Mouse (Mus musculus) MEL (cell line): ENCODE results near the gene Dera. TPM values are rescaled to one million over a fixed set of nuclear protein-coding genes. Genes with fewer than 3 reads are reported as not detected.

Experiments
- DNase-seq: peaks from one replicate; pipeline ENCODE4 v3.0.0; 2011; ENCODE audit warnings: low read depth, low spot score
- H3K27ac ChIP-seq: 2 replicates; pipeline ENCODE4 v1.5.1; 2012; ENCODE audit warnings: low read depth, mild to moderate bottlenecking, control low read depth, low read length, moderate library complexity; ENCODE audit not compliant: control insufficient read depth
- H3K27me3 ChIP-seq, 2 experiments: fragments of 150-350 bp in 1 of 2; sonication (generic) in 1 of 2; 2 replicates each; pipeline ENCODE4 v1.6.1; 2012; ENCODE audit warnings: low read length in 2 of 2, mild to moderate bottlenecking in 2 of 2, improper control_type of control experiment in 1 of 2, moderate library complexity in 1 of 2; ENCODE audit not compliant: insufficient read depth in 2 of 2, control insufficient read depth in 1 of 2
- H3K36me3 ChIP-seq, 2 experiments: 2 replicates each; pipeline ENCODE4 v1.6.1; 2012 to 2014; ENCODE audit warnings: low read length in 2 of 2, improper control_type of control experiment in 1 of 2, inconsistent platforms in 1 of 2, mild to moderate bottlenecking in 1 of 2; ENCODE audit not compliant: insufficient read depth in 2 of 2, control insufficient read depth in 1 of 2
- H3K4me1 ChIP-seq, 2 experiments: fragments of 150-350 bp in 1 of 2; sonication (generic) in 1 of 2; 2 replicates each; pipeline ENCODE4 v1.6.1; 2012; ENCODE audit warnings: low read length in 2 of 2, improper control_type of control experiment in 1 of 2, mild to moderate bottlenecking in 1 of 2; ENCODE audit not compliant: insufficient read depth in 2 of 2, control insufficient read depth in 1 of 2
- H3K4me3 ChIP-seq, 2 experiments: fragments of 150-350 bp in 1 of 2; sonication (generic) in 1 of 2; 2 replicates each; pipeline ENCODE4 v1.5.1; 2012; ENCODE audit warnings: low read depth in 2 of 2, low read length in 2 of 2, mild to moderate bottlenecking in 2 of 2, moderate library complexity in 2 of 2, control low read depth in 1 of 2, improper control_type of control experiment in 1 of 2; ENCODE audit not compliant: control insufficient read depth in 1 of 2, insufficient read depth in 1 of 2
- H3K79me2 ChIP-seq: 2 replicates; pipeline ENCODE4 v1.6.1; 2012; ENCODE audit warnings: mild to moderate bottlenecking, low read length, moderate library complexity; ENCODE audit not compliant: control insufficient read depth, poor library complexity, insufficient read depth
- H3K9ac ChIP-seq: 2 replicates; pipeline ENCODE4 v1.6.1; 2012; ENCODE audit warnings: low read depth, mild to moderate bottlenecking, control low read depth, low read length, moderate library complexity; ENCODE audit not compliant: control insufficient read depth, poor library complexity, severe bottlenecking
- H3K9me3 ChIP-seq: fragments of 150-350 bp; sonication (generic); replicated peaks from 2 replicates; pipeline ENCODE4 v1.6.1; 2012; ENCODE audit warnings: mild to moderate bottlenecking, low read length, improper control_type of control experiment, moderate library complexity; ENCODE audit not compliant: insufficient read depth
- BHLHE40 ChIP-seq: IDR thresholded peaks from 2 replicates; pipeline ENCODE4 v1.6.1; 2012; ENCODE audit warnings: low read depth, mild to moderate bottlenecking, inconsistent platforms, low read length, improper control_type of control experiment, borderline replicate concordance
- CTCF ChIP-seq, 3 experiments: IDR thresholded peaks in 2 of 3; conservative IDR thresholded peaks in 1 of 3; 2 replicates each; pipeline ENCODE4 v1.5.1; 2011 to 2012; ENCODE audit warnings: low read length in 3 of 3, low read depth in 2 of 3, mild to moderate bottlenecking in 2 of 3, improper control_type of control experiment in 1 of 3, inconsistent platforms in 1 of 3, mixed read lengths in 1 of 3, moderate library complexity in 1 of 3; ENCODE audit not compliant: control insufficient read depth in 1 of 3, insufficient read depth in 1 of 3, poor library complexity in 1 of 3, severe bottlenecking in 1 of 3
- E2F4 ChIP-seq: IDR thresholded peaks from 2 replicates; pipeline ENCODE4 v1.6.1; 2011; ENCODE audit warnings: low read depth, low read length, improper control_type of control experiment, borderline replicate concordance
- ELF1 ChIP-seq: IDR thresholded peaks from 2 replicates; pipeline ENCODE4 v1.6.1; 2014; ENCODE audit warnings: low read depth, mild to moderate bottlenecking, inconsistent platforms, low read length, improper control_type of control experiment, moderate library complexity
- EP300 ChIP-seq, 2 experiments: IDR thresholded peaks; 2 replicates each; pipeline ENCODE4 v1.6.1; 2011; ENCODE audit warnings: improper control_type of control experiment in 2 of 2, low read length in 2 of 2, low read depth in 1 of 2, mild to moderate bottlenecking in 1 of 2
- ETS1 ChIP-seq: IDR thresholded peaks from 2 replicates; pipeline ENCODE4 v1.6.1; 2012; ENCODE audit warnings: low read depth, mild to moderate bottlenecking, inconsistent platforms, low read length, improper control_type of control experiment, moderate library complexity
- GABPA ChIP-seq: IDR thresholded peaks from 2 replicates; pipeline ENCODE4 v1.6.1; 2012; ENCODE audit warnings: low read depth, mild to moderate bottlenecking, inconsistent platforms, low read length, improper control_type of control experiment, moderate library complexity
- KAT2A ChIP-seq: conservative IDR thresholded peaks from 2 replicates; pipeline ENCODE4 v1.6.1; 2012; ENCODE audit warnings: low read depth, low read length, improper control_type of control experiment, inconsistent platforms
- MAFK ChIP-seq: IDR thresholded peaks from 2 replicates; pipeline ENCODE4 v1.6.1; 2011; ENCODE audit warnings: low read depth, mild to moderate bottlenecking, low read length, improper control_type of control experiment, borderline replicate concordance
- MXI1 ChIP-seq: IDR thresholded peaks from 2 replicates; pipeline ENCODE4 v1.6.1; 2011; ENCODE audit warnings: mild to moderate bottlenecking, low read depth, low read length, improper control_type of control experiment
- MYB ChIP-seq: IDR thresholded peaks from 2 replicates; pipeline ENCODE4 v1.6.1; 2011; ENCODE audit warnings: mild to moderate bottlenecking, low read depth, low read length, improper control_type of control experiment
- NRF1 ChIP-seq: IDR thresholded peaks from 2 replicates; pipeline ENCODE4 v1.6.1; 2014; ENCODE audit warnings: low read depth, mild to moderate bottlenecking, inconsistent platforms, low read length, improper control_type of control experiment, moderate library complexity; ENCODE audit not compliant: poor library complexity, insufficient read depth, severe bottlenecking
- POLR2A ChIP-seq, 2 experiments: IDR thresholded peaks; 2 replicates each; pipeline ENCODE4 v1.6.1; 2011 to 2012; ENCODE audit warnings: low read length in 2 of 2, mild to moderate bottlenecking in 2 of 2, control low read depth in 1 of 2, improper control_type of control experiment in 1 of 2, low read depth in 1 of 2, moderate library complexity in 1 of 2; ENCODE audit not compliant: control insufficient read depth in 1 of 2, insufficient read depth in 1 of 2, poor library complexity in 1 of 2
- RAD21 ChIP-seq: IDR thresholded peaks from 2 replicates; pipeline ENCODE4 v1.6.1; 2011; ENCODE audit warnings: mild to moderate bottlenecking, low read depth, low read length, improper control_type of control experiment
- SIN3A ChIP-seq: IDR thresholded peaks from 2 replicates; pipeline ENCODE4 v1.6.1; 2012; ENCODE audit warnings: low read length, improper control_type of control experiment, inconsistent platforms
- SMC3 ChIP-seq: IDR thresholded peaks from 2 replicates; pipeline ENCODE4 v1.6.1; 2011; ENCODE audit warnings: low read depth, low read length, improper control_type of control experiment
- TCF12 ChIP-seq: IDR thresholded peaks from 2 replicates; pipeline ENCODE4 v1.6.1; 2014; ENCODE audit warnings: low read depth, mild to moderate bottlenecking, inconsistent platforms, low read length, improper control_type of control experiment, moderate library complexity
- ZKSCAN1 ChIP-seq: IDR thresholded peaks from 2 replicates; pipeline ENCODE4 v1.6.1; 2012; ENCODE audit warnings: low read depth, mild to moderate bottlenecking, inconsistent platforms, low read length, improper control_type of control experiment, moderate library complexity
- ZMIZ1 ChIP-seq: IDR thresholded peaks from 2 replicates; pipeline ENCODE4 v1.6.1; 2012; ENCODE audit warnings: low read depth, mild to moderate bottlenecking, inconsistent platforms, low read length, improper control_type of control experiment, moderate library complexity
- ZNF384 ChIP-seq: IDR thresholded peaks from 2 replicates; pipeline ENCODE4 v1.6.1; 2012; ENCODE audit warnings: low read depth, mild to moderate bottlenecking, inconsistent platforms, low read length, improper control_type of control experiment
- polyA plus RNA-seq, 2 experiments: library from polyadenylated mRNA; stranded (reverse) in 1 of 2; unstranded in 1 of 2; fragments of >175 nt in 1 of 2; fragments of >200 nt in 1 of 2; gene quantifications; 2 replicates each; pipeline versions ENCODE4 v1.2.1 to v1.2.4; 2012; ENCODE audit warnings: low replicate concordance in 2 of 2, low read depth in 1 of 2; ENCODE audit not compliant: insufficient read length in 2 of 2, insufficient read depth in 1 of 2, missing spikeins in 1 of 2
- total RNA-seq: library from RNA; depleted of rRNA; stranded (reverse); fragments of 300-350 nt; gene quantifications from 2 replicates; pipeline ENCODE4 v1.2.3, GENCODE M21; 2012; rRNA removed

Gene Dera
- total and polyA plus RNA-seq, 3 experiments = 39.4 to 56.9 TPM; not detected in 1

DNA sequence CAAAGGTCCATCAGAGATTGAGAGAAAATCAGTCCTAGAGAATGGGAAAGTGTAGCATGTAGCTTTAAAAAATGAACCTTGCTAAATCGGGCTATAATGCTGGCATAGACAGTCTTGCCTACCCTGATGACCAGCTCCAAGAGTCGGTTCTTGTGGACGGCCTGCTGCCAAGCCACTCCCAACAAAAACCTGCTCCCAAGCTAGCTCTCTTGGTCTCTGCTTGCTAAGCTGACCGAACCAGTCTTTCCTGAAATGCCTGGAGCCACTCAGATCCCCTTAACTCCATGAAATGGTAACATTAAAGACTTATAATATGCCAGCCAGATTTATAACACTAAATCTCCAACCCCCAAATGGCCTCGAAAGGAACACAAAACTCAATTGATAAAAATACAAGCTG, 146.9 kb downstream of the Dera start:
- Histone ChIP-seq H3K27me3 (no peaks in the 10 kb centered on the region), H3K36me3 (no peaks in the 10 kb centered on the region), H3K4me3 (no peak overlapping the region), H3K9me3 (no peaks in the 10 kb centered on the region), H3K27ac (no peak overlapping the region), H3K79me2 (no peaks in the 10 kb centered on the region), H3K4me1 (no peaks in the 10 kb centered on the region), H3K9ac (no peak overlapping the region)
- no peak for TF ChIP-seq SIN3A
- no peak for TF ChIP-seq BHLHE40
- TF ChIP-seq ETS1 = no peak
- TF ChIP-seq KAT2A = no peak
- TF ChIP-seq EP300 (IDR thresholded peaks at IDR 0.05; ENCODE audit: low read depth in 1 of 2, low read length in 2 of 2) = no peak
- no peak for TF ChIP-seq MAFK
- TF ChIP-seq MXI1 = no peak
- no peak for TF ChIP-seq MYB
- no peak for TF ChIP-seq NRF1
- no peak for TF ChIP-seq POLR2A (IDR thresholded peaks at IDR 0.05; ENCODE audit: control insufficient read depth in 1 of 2, insufficient read depth in 1 of 2, low read depth in 1 of 2, low read length in 2 of 2, poor library complexity in 1 of 2)
- TF ChIP-seq RAD21 = no peak
- TF ChIP-seq TCF12 = no peak
- TF ChIP-seq GABPA = no peak
- TF ChIP-seq SMC3 = no peak
- TF ChIP-seq E2F4 = no peak
- TF ChIP-seq ZKSCAN1 = no peak
- TF ChIP-seq ZNF384 = no peak
- no peak for TF ChIP-seq CTCF (IDR thresholded peaks at IDR 0.05 in 2 of 3, conservative IDR thresholded peaks at IDR 0.05 in 1 of 3; ENCODE audit: control insufficient read depth in 1 of 3, insufficient read depth in 1 of 3, low read depth in 2 of 3, low read length in 3 of 3, poor library complexity in 1 of 3, severe bottlenecking in 1 of 3)
- TF ChIP-seq ELF1 = no peak
- TF ChIP-seq ZMIZ1 = no peak
- no peak for DNase-seq

Other genes starting within 250 kb of the Dera start
- 0.08 TPM in 1 of 2 replicates, not detected in the other for gene Eps8, start 99.7 kb upstream of the Dera start, total RNA-seq
- gene Eps8, start 99.7 kb upstream of the Dera start, polyA plus RNA-seq = under 1 TPM in 1 of 2 experiments, not detected in 1; 0.15 TPM
- gene Strap, start 19.5 kb upstream of the Dera start, total RNA-seq = 142 and 151 TPM in 2 replicates
- gene Strap, start 19.5 kb upstream of the Dera start, polyA plus RNA-seq = 100 to 1,000 TPM in 1 of 2 experiments, not detected in 1; 194 TPM